Mouse (Mus musculus): ENCODE measurements around the gene Acsm3. TPM values are rescaled to one million over a fixed set of nuclear protein-coding genes. Genes with fewer than 3 reads are reported as not detected.

Gene Acsm3
- polyA plus RNA-seq, 1 experiment from 2014 or later = 10.5 TPM

DNA sequence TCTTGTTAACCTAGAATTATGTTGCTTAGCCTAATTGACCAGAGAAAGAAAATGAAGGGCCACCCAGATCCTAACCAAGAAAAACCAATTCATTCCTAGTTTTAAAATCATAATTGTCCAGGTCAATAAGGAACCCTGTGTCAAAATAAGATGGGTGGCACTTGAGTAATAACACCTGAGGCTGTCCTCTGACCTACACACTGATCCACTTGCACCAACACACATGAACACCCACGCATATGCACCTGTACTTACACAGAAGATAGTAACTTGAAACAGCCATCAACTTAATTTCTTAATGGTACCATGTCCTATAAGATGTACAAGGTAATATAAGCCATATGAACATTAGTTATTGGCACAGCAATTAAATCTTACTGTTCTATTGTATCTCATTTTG lies 7.0 kb upstream of the Acsm3 start:
- Histone ChIP-seq H3K4me1 (replicated peaks; ENCODE audit: control insufficient read depth, insufficient read depth) (no peaks in the 10 kb centered on the region), H3K9ac (ENCODE audit: low read length) (no peak overlapping the region), H3K27ac (replicated peaks) (no peak overlapping the region), H3K9me3 (ENCODE audit: control insufficient read depth, low read length) (no peaks in the 10 kb centered on the region), H3K4me3 (ENCODE audit: low read depth, low read length) (no peak overlapping the region), H3K27me3 (ENCODE audit: control insufficient read depth, insufficient read depth, low read length) (no peaks in the 10 kb centered on the region), H3K4me2 (replicated peaks; ENCODE audit: low read depth) (no peak overlapping the region), H3K36me3 (ENCODE audit: control insufficient read depth, insufficient read depth, low read length) (no peaks in the 10 kb centered on the region)
- TF ChIP-seq CTCF (IDR thresholded peaks at IDR 0.05; ENCODE audit: low read depth) (no peak), EP300 (optimal IDR thresholded peaks at IDR 0.05) (no peak)
- ATAC-seq (ENCODE audit: low FRiP score, low TSS enrichment) (no peak), DNase-seq (ENCODE audit: low spot score) (no peak)
- WGBS = 90% methylated on average over 1 of the region's 1 CpGs

DNA sequence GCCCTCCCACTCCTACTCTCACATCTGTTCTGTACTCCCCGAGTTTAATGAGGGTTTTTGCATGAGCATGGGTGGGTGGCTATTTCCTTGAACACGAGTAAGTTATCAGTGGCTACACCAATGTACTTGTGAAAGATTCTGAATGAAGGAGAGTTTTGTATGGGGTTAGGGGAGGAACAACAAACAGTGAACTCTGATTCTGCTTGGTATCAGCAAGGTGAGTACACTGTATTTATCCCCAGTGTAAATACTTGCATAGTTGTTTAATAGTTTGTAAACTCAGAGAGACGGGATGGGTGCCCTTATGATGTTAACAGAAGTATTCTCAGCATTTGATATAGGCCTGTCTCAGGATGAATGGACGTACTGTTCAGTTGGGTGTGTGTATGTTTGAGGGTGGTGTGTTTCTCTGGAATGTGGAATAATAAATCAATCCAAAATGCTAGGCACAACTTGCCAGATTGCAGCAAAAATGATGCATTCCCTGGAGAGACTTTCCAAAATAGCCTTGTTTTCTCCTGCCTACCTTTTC lies 1.5 kb downstream of the Acsm3 start:
- H3K4me3 ChIP-seq (ENCODE audit: low read depth, low read length) = no peak overlapping the region
- H3K36me3 ChIP-seq (ENCODE audit: control insufficient read depth, insufficient read depth, low read length) = no peaks in the 10 kb centered on the region
- no peaks in the 10 kb centered on the region for H3K4me1 ChIP-seq (replicated peaks; ENCODE audit: control insufficient read depth, insufficient read depth)
- H3K9me3 ChIP-seq (ENCODE audit: control insufficient read depth, low read length) = no peaks in the 10 kb centered on the region
- H3K27me3 ChIP-seq (ENCODE audit: control insufficient read depth, insufficient read depth, low read length) = no peaks in the 10 kb centered on the region
- 19% methylated on average over 4 of the region's 4 CpGs for WGBS
- H3K27ac ChIP-seq (replicated peaks) = peak overlapping the region; percentile 61
- H3K9ac ChIP-seq (ENCODE audit: low read length) = no peak overlapping the region
- DNase-seq (ENCODE audit: low spot score) = no peak
- ATAC-seq (ENCODE audit: low FRiP score, low TSS enrichment) = peak; percentile 74
- H3K4me2 ChIP-seq (replicated peaks; ENCODE audit: low read depth) = no peak overlapping the region
- TF ChIP-seq EP300 (optimal IDR thresholded peaks at IDR 0.05) = no peak
- TF ChIP-seq CTCF (IDR thresholded peaks at IDR 0.05; ENCODE audit: low read depth) = no peak

DNA sequence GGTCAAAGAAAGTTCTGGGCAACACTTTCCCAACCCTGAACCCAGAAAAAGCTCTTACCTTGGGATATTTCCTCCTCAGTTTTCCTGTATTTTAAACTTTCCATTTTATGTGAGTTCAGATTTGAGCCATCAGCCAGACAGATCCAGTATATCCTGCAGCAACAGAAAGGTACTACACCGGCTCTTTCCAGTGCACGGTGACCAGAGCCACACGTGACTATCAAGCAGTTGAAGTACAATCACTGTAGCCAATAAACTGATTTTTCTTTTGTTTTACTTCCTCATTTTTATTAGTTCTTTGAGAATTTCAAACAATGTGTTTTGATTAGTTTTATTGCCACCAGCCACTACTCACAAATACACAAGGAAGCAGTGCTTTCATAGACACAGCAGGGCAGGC lies 3.7 kb downstream of the Acsm3 start:
- TF ChIP-seq CTCF (IDR thresholded peaks at IDR 0.05; ENCODE audit: low read depth) (no peak), EP300 (optimal IDR thresholded peaks at IDR 0.05) (no peak)
- DNase-seq (ENCODE audit: low spot score) (no peak), ATAC-seq (ENCODE audit: low FRiP score, low TSS enrichment) (peak; percentile 65; the same call in 1 of the 2 replicates)
- no peak overlapping the region for H3K4me2 ChIP-seq (replicated peaks; ENCODE audit: low read depth)
- no peak overlapping the region for H3K27ac ChIP-seq (replicated peaks)
- H3K9me3 ChIP-seq (ENCODE audit: control insufficient read depth, low read length) = no peaks in the 10 kb centered on the region
- no peak overlapping the region for H3K9ac ChIP-seq (ENCODE audit: low read length)
- WGBS = 81% methylated on average over 3 of the region's 3 CpGs
- H3K4me1 ChIP-seq (replicated peaks; ENCODE audit: control insufficient read depth, insufficient read depth) = no peaks in the 10 kb centered on the region
- H3K4me3 ChIP-seq (ENCODE audit: low read depth, low read length) = no peak overlapping the region
- H3K27me3 ChIP-seq (ENCODE audit: control insufficient read depth, insufficient read depth, low read length) = no peaks in the 10 kb centered on the region
- H3K36me3 ChIP-seq (ENCODE audit: control insufficient read depth, insufficient read depth, low read length) = no peaks in the 10 kb centered on the region

DNA sequence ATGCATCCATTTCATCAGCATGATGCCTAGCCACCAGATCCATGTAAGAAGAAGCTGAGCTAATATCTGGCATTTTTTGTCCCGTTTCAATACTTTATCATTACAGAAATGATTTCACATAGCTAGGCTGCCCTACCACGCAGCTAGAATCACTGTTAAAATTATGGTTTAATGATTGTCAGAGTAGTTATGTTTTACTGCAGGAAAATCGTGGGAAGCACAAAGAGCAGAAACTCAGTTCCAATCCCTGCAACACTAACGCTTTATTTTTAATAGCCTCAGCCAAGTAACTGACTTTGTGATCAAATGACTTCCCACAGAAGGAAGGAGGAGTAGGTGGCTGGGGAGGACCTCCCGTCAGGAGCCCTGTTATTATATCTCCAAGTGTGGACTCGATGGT lies 6.3 kb downstream of the Acsm3 start:
- 77% methylated on average over 6 of the region's 6 CpGs for WGBS

DNA sequence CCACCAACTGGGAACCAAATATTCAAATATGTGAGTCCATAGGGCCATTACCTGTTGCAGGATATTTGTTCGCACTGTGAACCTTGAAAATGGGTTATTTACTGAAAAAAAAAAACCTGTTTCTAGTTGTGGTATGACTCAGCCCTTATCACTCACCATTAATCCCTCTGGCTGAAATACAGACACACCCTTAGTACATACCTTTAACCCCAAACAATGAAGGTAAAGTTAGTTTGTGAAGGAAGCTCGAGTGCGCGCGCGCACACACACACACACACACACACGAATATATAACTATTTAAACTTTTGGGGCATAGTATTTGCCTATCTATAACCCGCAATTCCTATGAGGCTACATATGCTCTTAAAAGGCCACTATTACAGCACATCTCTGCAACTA lies 9.2 kb downstream of the Acsm3 start:
- Histone ChIP-seq H3K36me3 (ENCODE audit: control insufficient read depth, insufficient read depth, low read length) (no peaks in the 10 kb centered on the region), H3K9me3 (ENCODE audit: control insufficient read depth, low read length) (no peaks in the 10 kb centered on the region), H3K27me3 (ENCODE audit: control insufficient read depth, insufficient read depth, low read length) (no peaks in the 10 kb centered on the region), H3K4me3 (ENCODE audit: low read depth, low read length) (no peak overlapping the region), H3K4me2 (replicated peaks; ENCODE audit: low read depth) (no peak overlapping the region), H3K4me1 (replicated peaks; ENCODE audit: control insufficient read depth, insufficient read depth) (no peaks in the 10 kb centered on the region), H3K27ac (replicated peaks) (peak overlapping the region; percentile 61; the same call in 1 of the 2 replicates), H3K9ac (ENCODE audit: low read length) (no peak overlapping the region)
- ATAC-seq (ENCODE audit: low FRiP score, low TSS enrichment) = peak; percentile 95
- TF ChIP-seq CTCF (IDR thresholded peaks at IDR 0.05; ENCODE audit: low read depth) (no peak), EP300 (optimal IDR thresholded peaks at IDR 0.05) (peak; percentile 32)
- DNase-seq (ENCODE audit: low spot score) = peak; percentile 58
- WGBS = 73% methylated on average over 8 of the region's 8 CpGs

More for the DNA sequence above, 6.3 kb downstream of the Acsm3 start:
- Histone ChIP-seq H3K4me2 (replicated peaks; ENCODE audit: low read depth) (no peak overlapping the region), H3K36me3 (ENCODE audit: control insufficient read depth, insufficient read depth, low read length) (no peaks in the 10 kb centered on the region), H3K9ac (ENCODE audit: low read length) (no peak overlapping the region), H3K27me3 (ENCODE audit: control insufficient read depth, insufficient read depth, low read length) (no peaks in the 10 kb centered on the region), H3K4me1 (replicated peaks; ENCODE audit: control insufficient read depth, insufficient read depth) (no peaks in the 10 kb centered on the region), H3K9me3 (ENCODE audit: control insufficient read depth, low read length) (no peaks in the 10 kb centered on the region), H3K27ac (replicated peaks) (no peak overlapping the region), H3K4me3 (ENCODE audit: low read depth, low read length) (no peak overlapping the region)
- TF ChIP-seq EP300 (optimal IDR thresholded peaks at IDR 0.05) (no peak), CTCF (IDR thresholded peaks at IDR 0.05; ENCODE audit: low read depth) (no peak)
- ATAC-seq (ENCODE audit: low FRiP score, low TSS enrichment) (no peak), DNase-seq (ENCODE audit: low spot score) (no peak)

DNA sequence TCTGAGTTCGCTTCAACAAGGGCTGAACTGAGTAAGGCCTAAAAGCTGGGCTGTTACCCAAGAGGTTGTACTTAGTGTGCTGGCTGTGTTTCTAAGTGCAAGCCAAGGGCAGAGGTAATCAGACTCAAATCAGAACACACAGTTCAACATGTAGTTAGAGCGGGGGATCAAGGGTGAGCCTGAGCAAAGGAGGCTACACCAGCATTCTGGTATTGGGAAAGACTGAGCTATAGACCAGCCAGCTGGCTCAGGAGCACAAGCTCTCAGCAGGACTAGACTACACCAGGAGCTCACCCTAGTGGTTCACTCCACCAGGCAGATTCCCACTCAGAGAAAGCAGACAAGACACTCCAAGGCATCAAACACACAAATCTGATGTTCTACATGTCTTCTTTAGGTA lies 22.7 kb downstream of the Acsm3 start:
- H3K4me3 ChIP-seq (ENCODE audit: low read depth, low read length) = no peak overlapping the region
- no peak overlapping the region for H3K4me2 ChIP-seq (replicated peaks; ENCODE audit: low read depth)
- H3K36me3 ChIP-seq (ENCODE audit: control insufficient read depth, insufficient read depth, low read length) = peaks cover 25% of the 10 kb centered on the region
- 88% methylated on average over 2 of the region's 2 CpGs for WGBS
- no peaks in the 10 kb centered on the region for H3K27me3 ChIP-seq (ENCODE audit: control insufficient read depth, insufficient read depth, low read length)
- ATAC-seq (ENCODE audit: low FRiP score, low TSS enrichment) (no peak), DNase-seq (ENCODE audit: low spot score) (no peak)
- H3K9me3 ChIP-seq (ENCODE audit: control insufficient read depth, low read length) = no peaks in the 10 kb centered on the region
- H3K27ac ChIP-seq (replicated peaks) = no peak overlapping the region
- H3K9ac ChIP-seq (ENCODE audit: low read length) = no peak overlapping the region
- no peaks in the 10 kb centered on the region for H3K4me1 ChIP-seq (replicated peaks; ENCODE audit: control insufficient read depth, insufficient read depth)
- TF ChIP-seq CTCF (IDR thresholded peaks at IDR 0.05; ENCODE audit: low read depth) (0 out of 2 replicates have a peak, but pooled peaks have one; percentile 16), EP300 (optimal IDR thresholded peaks at IDR 0.05) (no peak)
